Mouse (Mus musculus): ENCODE data around the gene Rab21. TPM values are rescaled to one million over a fixed set of nuclear protein-coding genes. Genes with fewer than 3 reads are reported as not detected.

Rab21 gene
- polyA plus RNA-seq (2014; fragmentation: Nextera tagmentation; extraction: Ambion mirVana) = 12.1 and 13.4 TPM in 2 replicates

- peak within 1 kb of the TSS; percentile 70 for H3K4me2 ChIP-seq (replicated peaks)
- peak within 1 kb of the TSS; percentile 97 for H3K27ac ChIP-seq
- no peaks in the 10 kb centered on the region for H3K27me3 ChIP-seq (ENCODE audit: control insufficient read depth, insufficient read depth, low read length)
- peak within 1 kb of the TSS; percentile 95 for H3K9ac ChIP-seq
- peak within 1 kb of the TSS; percentile 95 for H3K4me3 ChIP-seq (replicated peaks; ENCODE audit: low read length)
- under 1% methylated on average over 43 of the region's 48 CpGs for WGBS
- no peaks in the 10 kb centered on the region for H3K9me3 ChIP-seq (ENCODE audit: control insufficient read depth, low read length)
- ATAC-seq (ENCODE audit: low FRiP score) (peak; percentile 95), DNase-seq (ENCODE audit: low spot score) (peak; percentile 96)
- H3K36me3 ChIP-seq (replicated peaks; ENCODE audit: control insufficient read depth, insufficient read depth) = no peaks in the 10 kb centered on the region
- peaks cover 36% of the 10 kb centered on the region for H3K4me1 ChIP-seq (replicated peaks; ENCODE audit: control insufficient read depth, insufficient read depth, low read length)
Measured at GRCm38 (mm10) chr10:115315473-115316171, at the start of gene Rab21. Rab21 (minus strand) TSS chr10:115315594.

GRCm38 (mm10) chr10:115363151-115363550 is 47.8 kb upstream of the Rab21 start:
- WGBS = 88% methylated on average over 4 of the region's 4 CpGs
- no peak for DNase-seq (ENCODE audit: low spot score)
- H3K4me2 ChIP-seq (replicated peaks) = peak overlapping the region; percentile 88
- no peak for ATAC-seq (ENCODE audit: low FRiP score)
- H3K9ac ChIP-seq = no peak overlapping the region
- peak overlapping the region; percentile 58 for H3K4me3 ChIP-seq (replicated peaks; ENCODE audit: low read length)
- peaks cover 9% of the 10 kb centered on the region; the same call in 1 of the 2 replicates for H3K36me3 ChIP-seq (replicated peaks; ENCODE audit: control insufficient read depth, insufficient read depth)
- no peaks in the 10 kb centered on the region for H3K9me3 ChIP-seq (ENCODE audit: control insufficient read depth, low read length)
- peaks cover 23% of the 10 kb centered on the region; the same call in 1 of the 2 replicates for H3K4me1 ChIP-seq (replicated peaks; ENCODE audit: control insufficient read depth, insufficient read depth, low read length)
- no peak overlapping the region for H3K27ac ChIP-seq
- H3K27me3 ChIP-seq (ENCODE audit: control insufficient read depth, insufficient read depth, low read length) = no peaks in the 10 kb centered on the region

GRCm38 (mm10) chr10:115362623-115362964 is 47.2 kb upstream of the Rab21 start:
- DNase-seq (ENCODE audit: low spot score) = peak; percentile 26
- Histone ChIP-seq H3K27ac (peak overlapping the region; percentile 90), H3K9ac (peak overlapping the region; percentile 75), H3K36me3 (replicated peaks; ENCODE audit: control insufficient read depth, insufficient read depth) (peaks cover 12% of the 10 kb centered on the region; the same call in 1 of the 2 replicates), H3K4me2 (replicated peaks) (peak overlapping the region; percentile 88), H3K4me3 (replicated peaks; ENCODE audit: low read length) (peak overlapping the region; percentile 58), H3K4me1 (replicated peaks; ENCODE audit: control insufficient read depth, insufficient read depth, low read length) (peaks cover 23% of the 10 kb centered on the region; the same call in 1 of the 2 replicates), H3K27me3 (ENCODE audit: control insufficient read depth, insufficient read depth, low read length) (no peaks in the 10 kb centered on the region), H3K9me3 (ENCODE audit: control insufficient read depth, low read length) (no peaks in the 10 kb centered on the region)
- ATAC-seq (ENCODE audit: low FRiP score) = no peak; the same call in 1 of the 2 replicates
- 7% methylated on average over 9 of the region's 9 CpGs for WGBS

DNA sequence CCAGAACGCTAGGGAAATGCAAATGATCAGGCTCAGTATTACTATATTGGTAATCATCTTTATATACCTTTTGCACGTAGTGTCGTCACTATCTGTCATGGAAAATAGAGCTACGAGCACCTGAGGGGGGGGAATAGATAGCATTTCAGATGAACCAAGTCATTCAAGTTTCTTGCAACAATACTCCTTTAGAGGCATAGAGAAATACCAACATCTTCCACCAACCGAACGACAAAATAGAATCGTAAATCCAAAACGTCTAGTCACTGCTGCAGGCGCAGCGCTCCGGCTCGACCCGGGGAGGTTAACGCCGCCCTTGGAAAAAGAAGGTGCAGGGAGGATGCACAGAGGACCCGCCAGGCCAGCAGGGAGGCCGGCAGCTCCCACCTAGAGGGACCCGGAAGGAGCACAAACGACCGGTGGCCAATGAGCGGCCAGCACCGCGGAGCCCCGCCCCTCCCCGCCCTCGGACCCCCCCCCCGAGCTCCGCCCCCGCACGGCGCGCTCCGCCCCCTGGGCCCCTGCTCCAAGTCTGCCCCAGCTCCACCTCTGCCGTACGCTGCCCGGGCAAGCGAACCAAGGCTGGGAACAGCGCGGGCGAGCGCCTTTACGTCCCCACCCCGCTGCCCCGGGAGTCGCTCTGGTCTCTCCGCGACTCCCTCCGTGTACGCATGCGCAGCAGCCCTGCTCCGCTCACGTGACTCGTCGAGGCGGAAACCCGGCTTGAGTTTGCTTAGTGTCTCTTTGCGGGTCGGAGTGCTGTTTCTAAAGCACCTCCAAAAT is 46.6 kb upstream of the Rab21 start, which contains the start of gene Tmem19:
Gene Tmem19, minus strand, starts transcription at position 662 of the 783 bp plus-strand sequence.
- DNase-seq (ENCODE audit: low spot score) = peak; percentile 99
- ATAC-seq (ENCODE audit: low FRiP score) = peak; percentile 98
- WGBS = under 1% methylated on average over 36 of the region's 58 CpGs

DNA sequence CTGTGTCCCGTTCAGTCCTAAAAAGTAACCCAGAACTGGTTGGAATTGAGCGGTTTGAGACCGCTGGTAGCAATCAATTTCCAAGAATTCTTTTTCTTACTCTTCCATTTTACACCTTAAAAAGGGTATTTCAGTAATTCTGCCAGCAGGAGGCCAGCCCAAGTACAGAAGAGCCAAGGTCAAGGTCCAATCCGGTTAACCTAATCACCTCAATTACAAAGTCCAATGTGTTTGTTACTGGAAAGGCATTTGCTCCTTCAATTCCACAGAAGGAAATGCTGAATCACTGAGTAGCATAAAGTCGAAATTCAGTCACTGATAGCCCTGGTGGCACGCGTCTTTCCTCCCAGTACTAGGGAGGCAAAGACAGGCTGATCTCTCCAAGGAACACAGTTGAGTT is 43.7 kb upstream of the Rab21 start:
- Histone ChIP-seq H3K4me2 (replicated peaks) (no peak overlapping the region), H3K9me3 (ENCODE audit: control insufficient read depth, low read length) (no peaks in the 10 kb centered on the region), H3K9ac (no peak overlapping the region), H3K4me3 (replicated peaks; ENCODE audit: low read length) (no peak overlapping the region), H3K27me3 (ENCODE audit: control insufficient read depth, insufficient read depth, low read length) (no peaks in the 10 kb centered on the region), H3K27ac (no peak overlapping the region), H3K36me3 (replicated peaks; ENCODE audit: control insufficient read depth, insufficient read depth) (peaks cover 31% of the 10 kb centered on the region), H3K4me1 (replicated peaks; ENCODE audit: control insufficient read depth, insufficient read depth, low read length) (peaks cover 23% of the 10 kb centered on the region; the same call in 1 of the 2 replicates)
- WGBS = 92% methylated on average over 7 of the region's 7 CpGs
- no peak for DNase-seq (ENCODE audit: low spot score)
- ATAC-seq (ENCODE audit: low FRiP score) = no peak

More for the DNA sequence above, 46.6 kb upstream of the Rab21 start, which contains the start of gene Tmem19:
- peak within 1 kb of the TSS; percentile 75 for H3K9ac ChIP-seq
- peaks cover 23% of the 10 kb centered on the region; the same call in 1 of the 2 replicates for H3K4me1 ChIP-seq (replicated peaks; ENCODE audit: control insufficient read depth, insufficient read depth, low read length)
- H3K4me2 ChIP-seq (replicated peaks) = peak within 1 kb of the TSS; percentile 88
- H3K9me3 ChIP-seq (ENCODE audit: control insufficient read depth, low read length) = no peaks in the 10 kb centered on the region
- H3K4me3 ChIP-seq (replicated peaks; ENCODE audit: low read length) = peak within 1 kb of the TSS; percentile 58
- no peaks in the 10 kb centered on the region for H3K27me3 ChIP-seq (ENCODE audit: control insufficient read depth, insufficient read depth, low read length)
- peak within 1 kb of the TSS; percentile 90 for H3K27ac ChIP-seq
- peaks cover 14% of the 10 kb centered on the region for H3K36me3 ChIP-seq (replicated peaks; ENCODE audit: control insufficient read depth, insufficient read depth)

GRCm38 (mm10) chr10:115358216-115358919 is 43.0 kb upstream of the Rab21 start:
- DNase-seq (ENCODE audit: low spot score) = no peak
- WGBS = 93% methylated on average over 17 of the region's 17 CpGs
- Histone ChIP-seq H3K4me3 (replicated peaks; ENCODE audit: low read length) (no peak overlapping the region), H3K27ac (no peak overlapping the region), H3K4me1 (replicated peaks; ENCODE audit: control insufficient read depth, insufficient read depth, low read length) (peaks cover 23% of the 10 kb centered on the region; the same call in 1 of the 2 replicates), H3K9me3 (ENCODE audit: control insufficient read depth, low read length) (no peaks in the 10 kb centered on the region), H3K36me3 (replicated peaks; ENCODE audit: control insufficient read depth, insufficient read depth) (peaks cover 31% of the 10 kb centered on the region), H3K4me2 (replicated peaks) (no peak overlapping the region), H3K27me3 (ENCODE audit: control insufficient read depth, insufficient read depth, low read length) (no peaks in the 10 kb centered on the region), H3K9ac (no peak overlapping the region)
- no peak for ATAC-seq (ENCODE audit: low FRiP score)

DNA sequence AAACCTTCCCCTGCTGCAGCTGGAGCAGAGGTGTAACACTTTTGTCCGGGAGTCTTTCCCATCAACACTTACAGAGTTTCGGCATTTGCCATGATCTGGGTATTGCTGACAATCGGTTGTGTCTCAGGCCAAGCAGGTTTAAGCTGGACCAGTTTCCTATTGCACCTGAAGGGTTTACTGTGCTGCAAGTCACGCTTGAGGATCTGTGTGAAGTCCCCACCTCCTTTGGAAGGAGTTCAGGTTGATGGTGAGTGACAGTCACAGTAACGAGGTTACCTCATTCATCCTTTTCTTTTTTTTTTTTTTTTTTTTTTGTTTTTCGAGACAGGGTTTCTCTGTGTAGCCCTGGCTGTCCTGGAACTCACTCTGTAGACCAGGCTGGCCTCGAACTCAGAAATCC is 40.7 kb upstream of the Rab21 start:
- H3K27me3 ChIP-seq (ENCODE audit: control insufficient read depth, insufficient read depth, low read length) = no peaks in the 10 kb centered on the region
- DNase-seq (ENCODE audit: low spot score) (no peak), ATAC-seq (ENCODE audit: low FRiP score) (no peak)
- H3K27ac ChIP-seq = no peak overlapping the region
- no peaks in the 10 kb centered on the region for H3K9me3 ChIP-seq (ENCODE audit: control insufficient read depth, low read length)
- peaks cover 31% of the 10 kb centered on the region for H3K36me3 ChIP-seq (replicated peaks; ENCODE audit: control insufficient read depth, insufficient read depth)
- H3K4me1 ChIP-seq (replicated peaks; ENCODE audit: control insufficient read depth, insufficient read depth, low read length) = peaks cover 13% of the 10 kb centered on the region; the same call in 1 of the 2 replicates
- WGBS = 91% methylated on average over 6 of the region's 7 CpGs
- no peak overlapping the region for H3K9ac ChIP-seq
- no peak overlapping the region for H3K4me2 ChIP-seq (replicated peaks)
- H3K4me3 ChIP-seq (replicated peaks; ENCODE audit: low read length) = no peak overlapping the region

DNA sequence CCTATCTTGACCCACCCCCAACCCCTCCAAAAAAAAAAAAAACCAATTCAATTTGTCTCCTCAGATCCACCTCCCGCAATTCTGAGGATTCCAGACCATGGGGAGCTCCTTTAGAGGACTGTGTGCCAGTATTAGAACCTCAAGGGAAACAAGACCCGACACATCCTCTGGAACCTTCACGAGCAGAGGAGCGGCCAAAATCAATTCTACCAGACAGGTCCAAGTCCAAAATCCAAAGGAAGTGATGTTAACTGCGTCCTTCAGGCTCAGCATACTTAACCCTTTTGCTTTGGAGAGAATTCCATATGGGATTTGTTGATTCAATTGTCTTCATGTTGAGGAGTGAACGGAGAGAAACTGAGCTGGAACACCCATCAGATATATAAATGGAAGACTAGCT is 39.6 kb upstream of the Rab21 start:
- Histone ChIP-seq H3K27me3 (ENCODE audit: control insufficient read depth, insufficient read depth, low read length) (no peaks in the 10 kb centered on the region), H3K27ac (no peak overlapping the region), H3K9ac (no peak overlapping the region), H3K4me2 (replicated peaks) (no peak overlapping the region), H3K4me3 (replicated peaks; ENCODE audit: low read length) (no peak overlapping the region), H3K36me3 (replicated peaks; ENCODE audit: control insufficient read depth, insufficient read depth) (peaks cover 31% of the 10 kb centered on the region), H3K9me3 (ENCODE audit: control insufficient read depth, low read length) (no peaks in the 10 kb centered on the region), H3K4me1 (replicated peaks; ENCODE audit: control insufficient read depth, insufficient read depth, low read length) (peaks cover 2% of the 10 kb centered on the region; the same call in 1 of the 2 replicates)
- WGBS = 94% methylated on average over 6 of the region's 6 CpGs
- DNase-seq (ENCODE audit: low spot score) (no peak), ATAC-seq (ENCODE audit: low FRiP score) (no peak)

- no peak overlapping the region for H3K4me3 ChIP-seq (replicated peaks; ENCODE audit: low read length)
- H3K27me3 ChIP-seq (ENCODE audit: control insufficient read depth, insufficient read depth, low read length) = no peaks in the 10 kb centered on the region
- H3K4me2 ChIP-seq (replicated peaks) = no peak overlapping the region
- 51% methylated on average over 6 of the region's 6 CpGs for WGBS
- DNase-seq (ENCODE audit: low spot score) (no peak), ATAC-seq (ENCODE audit: low FRiP score) (no peak)
- H3K9ac ChIP-seq = no peak overlapping the region
- peaks cover 31% of the 10 kb centered on the region for H3K36me3 ChIP-seq (replicated peaks; ENCODE audit: control insufficient read depth, insufficient read depth)
- no peaks in the 10 kb centered on the region for H3K4me1 ChIP-seq (replicated peaks; ENCODE audit: control insufficient read depth, insufficient read depth, low read length)
- no peaks in the 10 kb centered on the region for H3K9me3 ChIP-seq (ENCODE audit: control insufficient read depth, low read length)
- no peak overlapping the region for H3K27ac ChIP-seq
Measured at GRCm38 (mm10) chr10:115354553-115354952, 39.2 kb upstream of the Rab21 start.
